Mouse (Mus musculus) Patski (cell line): ENCODE results near the gene Irs1. TPM values are rescaled to one million over a fixed set of nuclear protein-coding genes. Genes with fewer than 3 reads are reported as not detected.

Experiments used
- ATAC-seq: fragments of 100-300 bp; one replicate; pipeline ENCODE4 v1.8.0; 2021
- CTCF ChIA-PET: fragments of 350-600 bp; sonication (Branson Sonifier 250); formaldehyde crosslinking; loops from one replicate; lab custom pipeline; 2022; ENCODE audit warnings: inconsistent platforms; lab: Charles Lee
- POLR2A ChIA-PET: fragments of 350-600 bp; sonication (Branson Sonifier 250); formaldehyde crosslinking; loops from one replicate; lab custom pipeline; 2022; ENCODE audit warnings: antibody characterized with exemption, inconsistent platforms; lab: Charles Lee
- DNase-seq: peaks from one replicate; pipeline ENCODE4 v3.0.0-alpha.2; 2011; ENCODE audit warnings: low read depth, low spot score
- H3K27me3 ChIP-seq: fragments of 371-371 bp; one replicate; pipeline ENCODE4 v1.5.1; 2021
- CTCF ChIP-seq: fragments of 100-300 bp; IDR thresholded peaks from one replicate; pipeline ENCODE4 v1.5.1; 2021
- in situ Hi-C: fragments of 300-500 bp; cut with MboI; formaldehyde crosslinking; loops from 3 replicates; pipeline ENCODE4 v1.11.1; 2018; ENCODE audit warnings: low pct_unique_long_range_greater_than_20kb, mixed read lengths
- polyA plus RNA-seq: library from polyadenylated mRNA; unstranded; gene quantifications from one replicate; pipeline ENCODE4 v1.2.3, GENCODE M21; 2021

The Irs1 gene
- polyA plus RNA-seq = 12.8 TPM

DNA sequence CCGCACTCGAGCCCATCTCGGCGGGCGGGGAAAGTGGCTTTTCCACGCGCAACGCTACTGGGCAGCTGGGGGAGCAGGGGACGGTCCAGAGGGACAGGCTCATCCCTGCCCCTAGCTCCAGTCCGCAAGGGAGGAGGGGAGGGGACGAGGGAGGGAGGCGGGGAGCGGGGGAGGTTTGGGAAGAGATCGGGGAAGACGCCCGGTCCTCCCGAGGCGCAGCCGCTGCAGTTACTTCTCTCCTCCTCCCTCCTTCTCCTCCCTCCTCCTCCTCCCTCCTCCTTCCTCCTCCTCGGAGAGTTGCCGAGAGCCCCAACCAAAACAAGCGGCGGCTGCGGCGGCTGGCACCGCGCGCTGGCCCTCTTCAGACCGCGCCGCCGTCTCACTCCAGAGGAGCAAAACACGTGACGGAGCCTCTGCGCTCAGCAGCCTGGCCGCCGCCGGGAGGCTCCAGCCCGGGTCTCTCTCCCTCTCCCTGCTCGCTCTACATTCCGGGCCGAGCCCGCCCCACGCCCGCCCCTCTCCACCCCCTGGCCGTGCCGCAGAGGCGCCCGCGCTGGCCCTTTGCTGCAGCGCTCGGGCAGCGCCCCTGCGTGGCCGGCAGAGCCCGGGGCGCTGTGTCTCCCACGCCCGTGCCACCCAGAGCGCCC lies at the start of gene Irs1:
Irs1 (minus strand) TSS at position 266 of the 647 bp plus-strand sequence.
- DNase-seq (peak; percentile 49), ATAC-seq (peak; percentile 93)
- ChIA-PET POLR2A (interaction anchor here (1.0 to 2.0 kb wide), 2 partner anchors 547 to 554 kb away, joined by 4 to 7 read pairs; no protein-coding TSS in a partner anchor), CTCF (interaction anchor here (0.9 kb wide), 1 partner anchor 25 kb away, joined by 3 read pairs; no protein-coding TSS in a partner anchor)
- TF ChIP-seq CTCF = no peak
- H3K27me3 ChIP-seq = no peaks in the 10 kb centered on the region
- in situ Hi-C loops = loop anchor here (5.0 kb wide), 2 partner anchors 774 to 974 kb away; no protein-coding TSS in a partner anchor

DNA sequence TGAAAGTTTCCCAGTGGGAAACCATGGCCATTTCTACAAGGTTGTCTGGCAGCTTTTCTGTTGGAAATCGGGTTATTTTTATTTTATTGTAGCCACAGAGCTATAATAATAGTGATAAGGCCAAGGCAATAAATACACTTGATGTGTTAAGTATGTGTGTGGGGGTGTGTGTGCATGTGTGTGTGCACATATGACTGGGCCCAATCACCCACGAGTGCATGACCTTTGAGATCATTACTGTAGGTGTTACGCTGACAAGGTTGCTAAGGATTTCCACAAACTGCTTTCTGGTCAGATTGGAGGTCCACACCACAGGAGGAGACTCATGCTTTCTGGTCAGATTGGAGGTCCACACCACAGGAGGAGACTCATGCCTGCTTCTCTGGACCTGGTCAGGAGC lies 43.3 kb upstream of the Irs1 start:
- CTCF ChIA-PET = interaction anchor here (1.6 kb wide), 1 partner anchor 8 kb away, joined by 3 read pairs; no protein-coding TSS in a partner anchor
- in situ Hi-C loops = no loop called here
- no peak for DNase-seq
- no peaks in the 10 kb centered on the region for H3K27me3 ChIP-seq
- no peak for TF ChIP-seq CTCF
- POLR2A ChIA-PET = no interaction called here
- no peak for ATAC-seq

DNA sequence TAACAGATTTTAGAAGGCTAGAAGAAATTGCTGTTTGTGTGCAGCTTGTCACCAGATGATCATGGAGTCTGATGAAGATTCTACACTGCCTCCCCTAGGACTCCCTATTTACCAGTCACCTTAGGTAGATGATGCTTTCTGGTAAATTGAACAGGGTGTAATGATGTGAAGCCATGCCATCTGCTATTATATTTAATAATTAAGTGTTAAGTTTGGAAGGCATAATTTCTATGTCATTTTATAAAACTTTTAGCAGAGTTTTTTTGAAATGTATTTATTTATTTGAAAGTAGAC lies 38.7 kb upstream of the Irs1 start:
- no peaks in the 10 kb centered on the region for H3K27me3 ChIP-seq
- no peak for TF ChIP-seq CTCF
- DNase-seq (no peak), ATAC-seq (no peak)
- ChIA-PET POLR2A (no interaction called here), CTCF (no interaction called here)
- in situ Hi-C loops = no loop called here

DNA sequence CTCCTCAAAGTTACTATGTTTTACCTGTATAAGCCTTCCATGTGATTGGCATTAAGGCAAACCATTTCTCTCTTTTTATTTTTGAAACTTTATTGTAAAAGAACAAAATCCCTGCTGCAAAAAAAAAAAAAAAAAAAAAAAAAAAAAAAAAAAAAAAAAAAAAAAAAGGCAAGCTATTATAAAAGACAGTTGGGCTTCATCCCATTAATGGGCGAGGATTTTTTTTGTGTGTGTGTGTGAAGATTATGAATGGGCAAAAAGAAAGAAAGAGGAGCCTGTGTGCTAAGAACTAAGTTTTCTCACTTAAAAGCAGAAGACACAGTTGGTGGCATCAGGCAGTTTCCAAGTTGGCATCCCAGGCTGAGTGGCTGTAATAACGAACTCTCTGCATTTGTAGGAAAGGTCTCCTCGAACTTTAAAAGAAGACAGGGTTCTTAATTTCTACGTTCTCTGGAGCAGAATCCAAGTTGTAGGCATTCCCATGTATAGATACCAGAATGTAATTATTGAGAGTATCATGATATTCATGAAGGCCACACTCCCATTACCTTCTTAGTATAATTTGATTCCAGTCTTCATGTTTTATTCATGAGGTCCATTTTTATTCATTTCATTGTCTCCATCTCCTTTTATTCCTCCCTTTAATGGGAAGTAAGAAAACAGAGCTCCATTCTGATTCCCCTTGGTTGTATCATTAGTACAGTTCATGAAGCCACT lies 38.2 kb upstream of the Irs1 start:
- POLR2A ChIA-PET = interaction anchor here (0.6 kb wide), 1 partner anchor 1036 kb away, joined by 4 read pairs; no protein-coding TSS in a partner anchor
- in situ Hi-C loops = no loop called here

DNA sequence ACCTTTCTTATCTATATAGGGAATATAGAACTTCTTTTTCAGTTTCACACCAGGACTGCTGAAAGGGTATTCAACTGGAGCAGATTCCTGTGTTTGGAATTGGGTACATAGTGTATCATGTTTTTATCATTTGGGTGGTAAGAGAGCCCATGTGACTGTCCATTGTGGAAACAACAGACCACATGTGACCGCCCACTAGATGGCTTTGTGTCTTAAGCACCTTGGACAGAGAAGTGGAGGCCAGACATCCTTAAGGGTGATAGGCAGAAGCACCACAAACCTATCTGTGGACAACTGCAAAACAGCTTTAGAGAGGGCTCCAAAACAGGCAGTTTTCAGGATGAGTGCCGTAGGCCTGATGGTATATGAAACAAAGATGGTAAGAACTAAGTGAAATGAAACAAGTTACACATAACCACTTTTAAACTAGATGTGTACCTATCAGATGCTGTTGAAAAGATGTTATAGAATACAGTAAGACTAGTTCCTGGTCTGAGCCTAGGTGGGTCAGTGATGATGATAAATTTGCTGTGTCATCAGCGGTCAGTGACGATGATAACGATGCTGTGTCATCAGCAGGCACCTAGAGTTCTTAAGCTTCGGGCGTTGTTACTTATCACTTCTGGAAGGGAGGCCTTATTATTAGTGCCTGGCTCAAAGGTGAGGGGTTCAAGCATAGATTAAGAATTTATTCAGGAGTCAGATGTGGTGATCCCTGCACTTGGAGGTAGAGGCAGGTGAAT lies 37.0 kb upstream of the Irs1 start:
- ATAC-seq (no peak), DNase-seq (no peak)
- TF ChIP-seq CTCF = no peak
- H3K27me3 ChIP-seq = no peaks in the 10 kb centered on the region
- in situ Hi-C loops = no loop called here
- ChIA-PET POLR2A (no interaction called here), CTCF (interaction anchor here (0.9 kb wide), 1 partner anchor 27 kb away, joined by 3 read pairs; no protein-coding TSS in a partner anchor)

More for the DNA sequence above, 38.2 kb upstream of the Irs1 start:
- ATAC-seq = no peak
- DNase-seq = no peak
- no peaks in the 10 kb centered on the region for H3K27me3 ChIP-seq
- CTCF ChIA-PET = interaction anchor here (0.9 kb wide), 1 partner anchor 28 kb away, joined by 3 read pairs; no protein-coding TSS in a partner anchor
- no peak for TF ChIP-seq CTCF

DNA sequence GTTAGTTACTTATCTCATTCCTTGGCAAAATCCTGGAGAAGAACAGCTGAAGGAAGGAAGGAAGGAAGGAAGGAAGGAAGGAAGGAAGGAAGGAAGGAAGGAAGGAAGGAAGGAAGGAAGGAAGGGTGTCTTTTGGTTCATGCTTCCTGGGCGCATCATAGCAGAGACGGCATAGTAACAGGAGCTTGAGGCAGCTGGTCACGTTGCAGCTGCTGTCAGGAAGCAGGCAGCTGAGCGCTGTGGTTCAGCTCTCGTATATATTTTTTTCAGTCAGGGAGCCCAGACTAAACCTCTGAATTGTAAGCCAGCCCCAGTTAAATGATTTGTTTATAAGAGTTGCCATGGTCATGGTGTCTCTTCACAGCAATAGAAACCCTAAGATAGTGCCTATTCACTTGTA lies 34.9 kb upstream of the Irs1 start:
- CTCF ChIA-PET = interaction anchor here (1.1 to 2.3 kb wide), 2 partner anchors 12 to 29 kb away, joined by 3 to 6 read pairs; no protein-coding TSS in a partner anchor
- POLR2A ChIA-PET = no interaction called here
- TF ChIP-seq CTCF = no peak
- H3K27me3 ChIP-seq = no peaks in the 10 kb centered on the region
- in situ Hi-C loops = no loop called here
- DNase-seq (no peak), ATAC-seq (no peak)

DNA sequence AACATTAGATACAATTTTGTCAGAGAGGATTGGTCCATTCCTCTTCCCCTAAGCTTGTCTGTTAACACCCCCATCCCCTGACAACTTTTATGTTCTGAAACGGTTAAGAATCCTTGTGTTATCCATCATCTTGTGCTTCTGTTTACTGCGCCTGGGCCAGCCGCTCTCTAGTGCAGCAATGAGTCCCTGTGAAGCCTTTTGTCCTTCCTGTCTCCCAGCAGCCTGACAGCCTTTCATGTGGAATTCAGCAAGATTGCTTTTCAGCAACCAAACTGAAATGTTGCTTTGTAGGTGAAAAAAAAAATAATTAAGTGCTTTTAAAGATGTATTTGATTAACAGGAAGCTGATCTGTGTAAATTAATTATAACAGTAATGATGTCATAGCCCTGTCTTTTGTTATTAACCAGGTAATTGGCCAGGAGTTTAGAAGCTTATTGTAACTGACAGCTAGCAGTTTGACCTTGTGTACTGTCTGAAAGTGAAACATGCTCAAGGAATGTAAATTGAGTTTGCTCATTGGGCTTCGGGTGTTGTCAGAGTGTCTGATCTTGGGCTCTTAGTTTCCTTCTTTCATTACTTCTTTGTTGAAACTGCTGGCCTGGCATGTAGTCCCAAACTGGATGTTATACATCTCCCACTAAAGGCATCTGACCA lies 33.0 kb upstream of the Irs1 start:
- DNase-seq = no peak
- no peak for TF ChIP-seq CTCF
- in situ Hi-C loops = no loop called here
- ATAC-seq = peak; percentile 67
- H3K27me3 ChIP-seq = no peaks in the 10 kb centered on the region
- POLR2A ChIA-PET = interaction anchor here (0.6 to 0.7 kb wide), 2 partner anchors 17 to 127 kb away, joined by 4 read pairs; no protein-coding TSS in a partner anchor
- CTCF ChIA-PET = no interaction called here

DNA sequence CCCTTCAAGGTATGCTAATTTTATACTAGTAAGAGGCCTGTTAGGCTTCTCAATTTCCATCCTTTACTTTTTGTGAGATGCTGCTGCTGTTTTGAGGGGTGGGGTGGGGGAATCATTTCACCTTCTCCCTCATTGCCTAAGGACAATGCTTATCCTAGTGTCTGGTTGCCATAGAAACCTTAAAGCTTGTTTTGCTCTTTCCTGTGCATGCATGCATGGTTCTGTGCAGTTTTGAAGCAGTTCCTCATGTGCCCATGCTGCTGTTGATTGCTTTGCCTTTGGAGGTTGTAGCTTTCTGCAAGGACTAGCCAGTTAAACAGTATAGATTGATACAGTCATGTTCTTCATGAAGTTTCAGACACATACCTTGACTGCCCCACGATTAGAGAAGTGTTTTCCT lies 30.2 kb upstream of the Irs1 start:
- ChIA-PET CTCF (interaction anchor here (1.1 kb wide), 1 partner anchor 25 kb away, joined by 3 read pairs; no protein-coding TSS in a partner anchor), POLR2A (no interaction called here)
- DNase-seq (no peak), ATAC-seq (no peak)
- TF ChIP-seq CTCF = no peak
- H3K27me3 ChIP-seq = no peaks in the 10 kb centered on the region
- in situ Hi-C loops = no loop called here

DNA sequence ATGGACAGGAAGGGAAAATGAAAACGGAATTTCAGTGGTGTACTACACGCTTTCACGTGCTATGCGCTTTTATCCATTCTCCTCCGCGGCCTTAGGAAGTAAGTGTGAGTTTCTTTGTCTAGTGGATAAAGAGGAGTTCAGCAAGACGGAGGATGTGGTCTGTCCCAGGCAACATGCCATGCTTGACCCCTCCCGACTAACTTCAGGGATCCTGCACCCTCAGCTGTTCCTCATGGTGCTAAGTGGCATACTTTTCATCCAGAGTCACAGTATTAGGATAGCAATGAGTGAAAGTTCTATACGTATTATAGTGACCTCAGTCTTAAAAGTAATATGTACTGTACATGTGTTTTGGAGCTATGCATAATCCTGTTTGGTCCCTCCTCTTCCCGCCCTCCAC lies 29.6 kb upstream of the Irs1 start:
- ChIA-PET POLR2A (no interaction called here), CTCF (no interaction called here)
- TF ChIP-seq CTCF = no peak
- ATAC-seq = no peak
- in situ Hi-C loops = no loop called here
- no peak for DNase-seq
- H3K27me3 ChIP-seq = no peaks in the 10 kb centered on the region

DNA sequence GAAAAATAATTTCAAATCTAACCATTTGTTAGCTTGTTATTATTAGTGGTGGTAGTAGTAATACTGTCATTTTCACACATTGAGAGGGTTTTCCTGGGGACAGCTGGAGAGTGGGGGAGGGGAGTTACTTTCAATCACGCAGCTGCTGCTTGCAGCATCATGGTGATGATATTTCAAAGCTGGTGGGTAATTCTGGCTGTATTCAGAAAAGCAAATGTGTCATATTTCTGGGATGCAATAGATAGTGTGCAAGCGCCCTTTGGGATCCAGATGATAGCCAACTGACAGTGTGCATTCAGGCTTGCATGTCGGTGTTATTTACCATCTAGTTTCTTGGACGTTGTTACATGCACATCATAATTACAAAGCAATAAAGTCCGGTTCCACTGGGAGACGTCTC lies 29.2 kb upstream of the Irs1 start:
- no peak for TF ChIP-seq CTCF
- H3K27me3 ChIP-seq = no peaks in the 10 kb centered on the region
- no peak for ATAC-seq
- ChIA-PET CTCF (no interaction called here), POLR2A (no interaction called here)
- in situ Hi-C loops = no loop called here
- no peak for DNase-seq
